Mouse (Mus musculus) c-Kit-positive CD71-positive TER-119-positive erythroid progenitor cells, embryonic 14.5 days (primary cell): Measurements from ENCODE around the gene Mfrp.
"Not testable (repeated sequence)": the region's sequence is repeated elsewhere in the genome, so short reads cannot be mapped to it uniquely, and the experiment has no call there.

Experiments used
- DNase-seq: peaks from one replicate; pipeline ENCODE4 v3.0.0-alpha.2; 2013; ENCODE audit warnings: low spot score

The Mfrp gene

DNA sequence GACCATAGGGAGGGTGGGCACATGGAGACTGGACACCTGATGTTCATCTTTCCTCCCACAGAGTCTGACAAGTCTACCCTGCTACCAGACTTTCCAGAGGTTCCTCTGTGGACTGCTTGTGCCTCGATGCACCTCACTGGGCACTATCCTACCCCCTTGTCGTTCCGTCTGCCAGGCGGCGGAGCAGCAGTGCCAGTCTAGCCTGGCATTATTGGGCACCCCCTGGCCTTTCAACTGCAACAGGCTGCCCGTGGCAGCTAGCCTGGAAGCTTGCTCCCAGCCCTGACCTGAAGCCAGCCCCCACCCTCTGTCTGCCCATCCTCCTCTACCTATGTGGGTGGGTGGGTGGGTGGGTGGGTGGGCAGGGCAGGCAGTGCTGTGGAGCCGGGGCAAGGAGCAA, 4.7 kb downstream of the Mfrp start:
- no peak for DNase-seq

DNA sequence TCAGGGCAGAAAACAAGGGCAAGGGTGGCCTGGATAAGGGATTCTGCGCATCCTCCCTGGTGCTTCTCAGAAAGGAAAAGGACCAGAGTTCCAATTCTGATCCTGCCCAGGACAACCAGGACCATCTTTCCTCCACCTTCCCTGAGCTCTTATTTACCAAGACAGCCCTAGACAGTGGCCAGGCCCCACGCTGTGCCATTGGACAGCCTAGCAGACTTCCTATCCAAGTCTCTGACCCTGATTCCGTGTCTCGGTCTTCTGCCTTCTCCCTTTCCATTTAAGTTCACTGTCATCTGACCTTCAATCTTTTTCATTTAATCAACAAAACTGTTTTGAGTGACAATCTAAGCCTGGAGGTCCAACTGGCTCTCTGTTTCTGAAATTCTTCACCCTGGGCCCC, 5.1 kb downstream of the Mfrp start:
- no peak for DNase-seq

DNA sequence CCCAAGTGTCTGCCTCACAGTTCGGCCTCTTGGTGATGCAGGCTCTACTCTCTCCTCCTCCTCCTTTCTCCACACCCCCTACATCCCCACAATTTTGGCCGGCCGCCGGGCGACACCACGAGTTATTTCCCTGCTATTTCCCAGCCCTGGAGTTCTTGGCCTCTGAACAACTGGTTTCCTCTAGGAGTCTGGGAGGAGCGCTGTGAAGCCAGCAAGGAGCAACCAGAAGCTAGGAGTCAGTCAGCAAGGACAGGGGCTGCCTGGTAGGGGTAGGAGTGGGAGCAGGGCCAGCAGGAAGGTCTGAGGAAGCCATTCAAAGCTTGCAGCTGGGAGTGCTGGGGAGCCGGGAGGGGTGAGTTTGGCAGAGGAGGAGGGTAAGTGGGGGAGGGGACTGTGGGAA, 5.6 kb downstream of the Mfrp start, which contains the start of gene C1qtnf5:
Gene C1qtnf5 (plus strand): TSS at position 136 of the 400 bp plus-strand sequence.
- no peak for DNase-seq

DNA sequence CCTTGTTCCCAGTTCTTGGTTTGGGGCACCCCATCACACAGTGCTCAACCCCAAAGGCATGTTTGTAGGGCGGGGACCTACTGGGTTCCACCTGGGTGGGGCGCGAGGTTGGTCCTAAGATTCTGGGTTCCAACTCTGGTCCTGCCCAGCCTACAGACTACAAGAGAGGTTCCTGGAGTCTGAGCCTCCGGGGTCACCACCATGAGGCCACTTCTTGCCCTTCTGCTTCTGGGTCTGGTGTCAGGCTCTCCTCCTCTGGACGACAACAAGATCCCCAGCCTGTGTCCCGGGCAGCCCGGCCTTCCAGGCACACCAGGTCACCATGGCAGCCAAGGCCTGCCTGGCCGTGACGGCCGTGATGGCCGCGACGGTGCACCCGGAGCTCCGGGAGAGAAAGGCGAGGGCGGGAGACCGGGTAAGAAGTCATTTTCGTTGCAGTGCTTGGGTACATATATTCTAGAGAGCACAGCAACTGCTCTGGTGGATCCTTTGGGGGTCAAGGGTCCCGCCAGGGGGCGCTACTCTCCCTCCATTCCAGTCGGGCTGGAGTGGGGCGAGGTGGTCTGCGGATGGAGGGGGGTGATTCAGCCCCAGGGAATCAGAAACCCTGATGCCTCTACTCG, 6.1 kb downstream of the Mfrp start:
- DNase-seq: no peak

- DNase-seq: no peak
Observed at GRCm38 (mm10) chr9:44108269-44109055, 6.9 kb downstream of the Mfrp start.

- DNase-seq: peak; percentile 81
Observed at GRCm38 (mm10) chr9:44109360-44110095, 8.0 kb downstream of the Mfrp start.

DNA sequence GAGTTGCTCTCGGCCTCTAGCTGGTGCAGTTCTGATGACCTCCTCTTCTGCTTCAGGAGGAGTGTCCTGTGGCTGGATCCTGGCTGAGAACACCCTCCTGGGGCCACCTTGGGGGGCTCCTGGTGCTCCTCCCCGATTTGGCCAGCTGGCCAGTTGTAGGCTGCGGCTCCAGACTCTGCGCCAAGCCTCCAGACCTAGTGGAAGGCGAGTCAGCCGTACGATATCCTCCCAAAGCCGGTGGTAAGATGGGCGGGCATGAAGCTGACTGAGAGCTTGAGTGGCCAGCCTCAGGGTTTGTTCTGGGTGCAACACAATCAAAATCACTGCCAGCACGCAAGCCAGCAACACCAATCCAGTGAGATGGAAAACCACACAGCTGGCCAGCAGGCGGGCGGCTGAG, 10.4 kb downstream of the Mfrp start:
- not testable (repeated sequence) for DNase-seq

- peak; percentile 98 for DNase-seq
Observed at GRCm38 (mm10) chr9:44113105-44113789, 11.7 kb downstream of the Mfrp start, which contains the start of the genes Gm49380 and Rnf26. TSS of gene Gm49380 (minus strand) at chr9:44113500. TSS of gene Rnf26 (minus strand) at chr9:44113517.

GRCm38 (mm10) chr9:44114453-44114852, 12.9 kb downstream of the Mfrp start:
- no peak for DNase-seq

DNA sequence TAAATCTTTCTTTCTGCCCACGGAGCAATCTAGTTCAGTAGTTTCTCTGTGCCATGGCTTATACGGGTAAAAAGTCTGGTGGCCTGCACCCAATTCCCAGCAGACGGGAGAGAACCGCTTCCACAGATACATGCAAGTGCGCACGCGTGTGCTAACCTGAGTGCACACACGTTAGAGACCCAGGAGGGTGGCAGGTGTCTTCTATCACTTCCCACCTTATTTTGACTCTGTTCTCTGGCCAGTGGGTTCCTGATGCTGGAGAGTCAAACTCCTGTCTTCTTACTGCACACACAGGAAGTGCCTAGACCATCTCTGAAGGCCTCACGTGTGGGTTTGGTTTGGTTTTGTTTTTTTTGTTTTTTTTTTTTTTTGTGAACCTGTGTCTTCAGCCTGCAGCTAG, 14.1 kb downstream of the Mfrp start:
- no peak for DNase-seq

DNA sequence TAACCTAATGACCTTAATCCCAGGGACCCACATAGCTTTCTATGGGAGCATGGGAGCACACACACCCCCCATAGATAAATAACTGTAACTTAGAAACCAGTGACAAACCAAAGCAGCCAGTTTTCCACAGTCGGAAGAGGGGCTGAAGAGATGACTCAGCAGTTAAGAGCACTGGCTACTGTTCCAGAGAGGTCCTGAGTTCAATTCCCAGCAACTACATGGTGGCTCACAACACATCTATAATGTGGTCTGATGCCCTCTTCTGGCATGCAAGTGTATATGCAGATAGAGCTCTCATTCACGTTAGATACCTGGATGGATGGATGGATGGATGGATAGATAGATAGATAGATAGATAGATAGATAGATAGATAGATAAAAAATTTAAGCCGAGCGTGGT, 14.7 kb downstream of the Mfrp start:
- no peak for DNase-seq

DNA sequence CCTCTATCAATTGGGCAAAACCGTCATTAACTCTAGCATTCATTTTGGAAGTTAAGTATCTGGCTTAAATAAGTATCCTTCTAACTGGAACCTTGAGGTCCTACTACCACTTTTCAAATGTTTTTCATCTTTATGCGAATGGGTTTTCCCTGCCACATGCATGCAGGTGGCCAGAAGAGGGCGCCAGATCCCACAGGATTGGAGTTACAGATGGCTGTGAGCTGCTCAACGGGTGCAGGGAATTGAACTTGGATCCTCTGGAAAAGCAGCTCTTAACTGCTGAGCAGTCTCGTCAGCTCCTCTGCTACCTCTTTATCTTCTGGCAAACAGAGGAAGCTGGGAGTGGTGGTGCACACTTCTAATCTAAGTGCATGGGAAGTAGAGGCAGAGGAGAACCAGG, 17.5 kb downstream of the Mfrp start:
- peak; percentile 56 for DNase-seq

DNA sequence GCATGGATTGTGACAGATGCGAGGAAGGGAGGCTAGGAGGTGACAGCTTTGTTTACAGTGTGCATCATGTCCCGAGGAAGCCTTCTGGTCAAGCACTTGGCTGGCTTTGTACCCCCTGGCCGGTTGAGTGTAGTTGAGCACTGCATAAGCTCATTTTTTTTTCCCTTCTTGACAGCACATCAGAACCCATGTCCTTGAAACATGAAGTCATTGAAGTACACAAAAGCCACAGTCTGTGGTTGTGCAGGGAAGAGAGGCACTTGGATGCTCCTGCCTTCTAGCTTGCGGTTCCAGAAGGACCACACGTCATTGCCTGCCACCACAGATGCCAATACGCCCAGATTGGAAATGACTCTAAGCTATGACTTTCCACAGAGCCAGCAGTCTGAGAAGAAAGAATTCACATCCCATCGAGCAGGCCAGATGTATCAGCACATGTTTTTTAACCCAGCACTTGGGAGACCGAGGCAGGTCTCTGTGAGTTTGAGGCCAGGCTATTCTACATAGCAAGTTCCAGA, 18.5 kb downstream of the Mfrp start:
- DNase-seq: no peak

GRCm38 (mm10) chr9:44124317-44124716, 22.8 kb downstream of the Mfrp start:
- no peak for DNase-seq

DNA sequence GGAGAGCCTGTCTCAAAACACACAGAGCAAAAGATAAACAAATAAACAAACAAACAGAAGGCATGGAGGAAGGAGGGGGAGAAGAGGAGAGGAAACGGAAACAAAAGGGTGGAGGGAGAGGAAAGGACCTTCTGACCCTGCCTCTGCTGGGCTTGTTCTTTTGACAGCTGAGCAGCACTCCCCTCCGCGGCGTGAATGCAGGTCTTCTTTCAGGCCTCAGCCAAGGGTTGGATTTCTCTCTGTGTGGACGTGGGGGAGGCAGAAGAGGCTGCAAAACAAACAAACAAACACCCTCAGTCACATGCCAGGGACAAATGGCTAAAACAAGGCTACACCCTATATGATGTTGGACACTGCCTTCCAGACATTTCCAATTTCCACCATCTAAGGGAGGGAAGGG, 23.5 kb downstream of the Mfrp start:
- DNase-seq: no peak

- DNase-seq: peak; percentile 82
Observed at GRCm38 (mm10) chr9:44125546-44126428, 24.3 kb downstream of the Mfrp start.

GRCm38 (mm10) chr9:44126746-44127145, 25.2 kb downstream of the Mfrp start:
- DNase-seq: no peak

DNA sequence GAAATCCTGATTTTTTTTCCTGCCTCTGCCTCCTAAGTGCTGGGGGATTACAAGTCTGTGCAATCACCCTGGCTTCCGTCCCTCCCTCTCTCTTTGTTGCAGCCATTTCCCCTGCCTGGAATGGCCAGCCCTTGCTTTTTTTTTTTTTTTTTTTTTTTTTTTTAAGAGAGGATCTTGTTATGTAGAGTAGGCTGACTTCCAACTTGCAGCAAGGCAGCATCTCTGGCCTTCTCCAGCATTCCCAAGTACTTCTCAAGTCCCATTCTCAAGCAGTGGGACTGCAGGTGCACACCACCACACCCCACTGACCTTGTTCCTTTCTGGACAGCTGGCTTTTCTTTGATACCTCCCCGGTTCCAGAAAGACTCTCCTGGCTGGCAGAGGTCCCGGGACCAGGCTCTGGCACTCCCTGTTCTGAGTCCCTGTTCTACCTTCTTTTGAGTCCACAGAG, 25.8 kb downstream of the Mfrp start:
- no peak for DNase-seq

- no peak for DNase-seq
Observed at GRCm38 (mm10) chr9:44129633-44130032, 28.1 kb downstream of the Mfrp start.

GRCm38 (mm10) chr9:44130034-44130433, 28.5 kb downstream of the Mfrp start:
- DNase-seq: no peak
